Mouse (Mus musculus): ENCODE measurements at regions not wholly inside any gene's neighbourhood (a gene's known extent, or its start where the extent isn't known, plus 50 kb on each side); places are given as distances from the start of the nearest gene placed in this dataset.
A peak's percentile ranks its signal among the peaks of the same experiment; 100 is the strongest.
"Not testable (repeated sequence)": the region's sequence is repeated elsewhere in the genome, so short reads cannot be mapped to it uniquely, and the experiment has no call there.

DNA sequence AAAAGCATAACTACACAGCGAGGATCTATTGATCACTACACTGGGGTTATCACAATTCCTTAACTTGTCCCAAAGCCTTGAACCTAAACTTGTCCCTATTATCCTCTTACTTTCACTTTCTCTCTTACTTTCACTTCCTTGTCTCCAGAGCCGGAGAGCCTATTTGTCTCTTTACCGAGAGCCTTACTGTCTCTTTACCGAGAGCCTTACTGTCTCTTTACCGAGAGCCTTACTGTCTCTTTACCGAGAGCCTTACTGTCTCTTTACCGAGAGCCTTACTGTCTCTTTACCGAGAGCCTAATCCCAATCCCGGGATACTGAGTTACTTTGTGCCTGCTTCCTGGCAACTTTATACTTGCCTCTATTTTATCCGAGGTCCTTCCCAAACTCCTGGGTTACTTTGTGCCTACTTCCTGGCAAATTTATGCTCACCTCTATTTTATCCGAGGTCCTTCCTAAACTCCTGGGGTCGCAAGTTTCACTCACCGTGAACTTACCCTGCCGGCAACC is 335.3 kb upstream of the Ccng1 start:
- DNase-seq (ENCODE audit: low spot score): not testable (repeated sequence)

DNA sequence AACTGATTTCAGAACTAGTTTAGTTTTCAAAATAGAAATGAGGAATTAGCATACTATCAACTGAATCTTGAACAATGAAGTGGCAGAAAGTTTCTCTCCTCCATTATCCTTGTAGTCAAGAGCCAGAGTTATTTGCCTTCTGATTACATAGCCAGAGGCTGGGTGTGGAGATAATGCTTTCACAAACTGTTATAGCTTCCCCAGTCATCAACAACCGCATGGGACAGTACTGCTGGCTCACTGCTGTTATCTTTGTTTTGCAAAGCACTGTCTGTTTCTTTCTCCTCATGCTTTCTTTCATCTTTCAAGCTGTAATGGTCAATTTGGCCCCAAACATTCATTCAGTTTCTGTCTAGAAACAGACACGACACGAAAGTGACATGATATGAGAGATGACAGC is 308.5 kb upstream of the Ccng1 start:
- DNase-seq (ENCODE audit: low spot score): no peak

DNA sequence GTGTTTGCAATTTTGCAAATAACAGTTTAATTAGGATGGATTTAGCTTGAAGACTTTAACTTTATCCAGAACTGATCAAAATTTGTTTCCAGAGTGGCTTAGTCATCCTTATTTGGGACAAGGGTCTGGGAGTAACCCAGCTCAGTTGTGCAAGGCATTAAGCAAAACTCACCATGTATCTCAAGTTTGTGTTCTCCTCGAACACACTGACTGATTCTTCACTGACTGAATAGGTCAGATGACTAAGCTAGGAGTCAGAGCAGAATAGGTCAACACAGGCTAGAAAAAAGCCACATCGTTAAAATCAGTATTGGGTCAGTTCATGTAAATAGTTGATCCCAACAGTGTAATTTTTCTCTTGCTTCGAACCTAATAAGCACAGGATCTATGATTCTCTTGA is 302.7 kb upstream of the Ccng1 start:
- DNase-seq (ENCODE audit: low spot score): no peak

DNA sequence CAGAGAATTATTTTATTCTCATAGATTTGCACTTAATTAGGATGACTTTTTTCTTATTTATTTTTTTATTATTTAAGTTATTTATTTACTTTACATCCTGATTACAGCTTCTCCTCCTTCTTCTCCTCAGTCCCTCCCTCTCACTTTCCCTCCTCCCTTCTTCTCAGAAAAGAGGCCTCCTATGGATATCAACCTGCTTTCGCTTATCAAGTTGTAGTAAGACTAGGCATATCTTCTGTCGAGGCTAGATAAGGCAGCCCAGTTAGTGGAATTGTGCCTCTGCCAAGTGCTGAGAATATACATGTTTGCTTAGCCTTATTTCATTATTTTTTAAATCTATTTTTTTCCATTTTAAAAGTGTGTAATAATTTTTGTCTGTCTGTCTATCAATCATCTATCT is 274.9 kb upstream of the Ccng1 start:
- DNase-seq (ENCODE audit: low spot score): no peak

DNA sequence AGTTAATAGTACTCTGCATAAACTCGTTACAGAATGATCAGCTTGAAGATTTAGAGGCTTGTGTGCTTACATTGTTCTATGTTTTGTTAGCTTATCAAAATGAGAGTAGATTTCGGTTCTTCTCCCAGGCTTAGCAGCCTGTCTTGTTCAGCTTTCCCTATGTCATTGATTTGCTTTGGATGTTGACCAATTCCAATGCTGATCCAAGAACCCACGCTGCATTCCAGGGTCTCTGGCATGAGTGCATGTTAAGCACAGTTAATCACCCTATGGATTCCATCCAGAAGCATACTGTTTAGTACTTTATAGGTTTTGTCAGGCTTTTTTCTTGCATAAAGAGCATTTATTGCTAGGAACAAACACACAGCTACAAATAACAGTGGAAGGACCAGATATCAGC is 255.0 kb upstream of the Ccng1 start:
- DNase-seq (ENCODE audit: low spot score): no peak

DNA sequence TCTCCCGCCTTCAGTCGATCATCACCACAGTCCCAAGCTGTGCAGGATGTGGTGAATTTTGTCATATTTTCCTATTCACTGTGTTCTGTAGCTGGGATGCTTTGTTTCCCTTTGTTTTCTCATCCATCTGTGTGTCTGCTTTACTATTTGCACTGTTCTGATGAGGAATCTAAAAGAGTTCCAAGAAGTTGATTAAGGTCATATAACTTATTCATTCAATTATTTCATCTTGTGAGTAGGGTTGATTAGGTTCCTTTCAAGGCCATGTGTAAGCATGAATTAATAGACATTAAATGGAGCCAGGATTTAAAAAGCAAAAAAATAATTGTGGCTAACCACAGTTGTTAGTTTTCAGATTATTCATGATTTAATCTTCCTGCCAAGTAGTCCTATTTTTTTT is 217.7 kb upstream of the Ccng1 start:
- DNase-seq (ENCODE audit: low spot score): no peak

DNA sequence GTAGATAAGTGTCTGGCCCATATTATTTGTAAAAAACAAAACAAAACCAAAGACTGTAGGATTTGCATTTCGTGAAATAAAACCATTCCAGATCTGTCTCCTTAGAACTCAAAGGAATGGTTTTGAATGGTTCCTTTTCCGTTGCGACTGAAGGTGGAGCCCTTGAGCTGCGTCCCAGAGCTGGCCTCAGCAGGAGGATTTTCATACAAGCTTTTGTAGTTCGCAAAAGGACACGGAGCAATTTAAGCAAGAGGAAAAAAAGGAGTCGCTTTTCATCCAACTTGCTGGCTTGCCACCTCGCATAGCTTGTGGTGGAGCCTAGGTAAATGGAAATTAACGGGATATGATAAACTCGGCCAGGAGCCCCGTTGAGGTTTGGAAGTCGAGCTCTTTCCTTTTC is 172.1 kb upstream of the Ccng1 start:
- peak; percentile 82 for DNase-seq (ENCODE audit: low spot score)

DNA sequence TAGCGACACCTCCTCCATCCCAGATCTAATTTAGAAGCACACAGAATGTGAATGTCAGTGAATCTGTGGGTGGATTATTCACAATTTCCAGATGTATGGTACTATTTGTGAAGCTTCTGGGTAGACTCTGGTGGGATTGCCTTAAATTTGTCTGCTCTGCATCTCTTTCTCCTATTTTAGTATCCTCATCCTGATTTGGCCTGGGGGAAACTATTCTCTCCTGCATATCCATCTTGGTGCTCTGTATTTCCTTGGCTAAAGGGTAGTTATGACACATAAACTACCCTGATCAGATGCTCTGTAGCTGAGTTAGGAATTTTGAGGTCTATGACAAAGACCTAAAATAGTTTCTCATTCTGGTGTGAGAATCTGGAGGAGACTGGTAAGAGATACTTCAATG is 136.4 kb upstream of the Ccng1 start:
- DNase-seq (ENCODE audit: low spot score): no peak

DNA sequence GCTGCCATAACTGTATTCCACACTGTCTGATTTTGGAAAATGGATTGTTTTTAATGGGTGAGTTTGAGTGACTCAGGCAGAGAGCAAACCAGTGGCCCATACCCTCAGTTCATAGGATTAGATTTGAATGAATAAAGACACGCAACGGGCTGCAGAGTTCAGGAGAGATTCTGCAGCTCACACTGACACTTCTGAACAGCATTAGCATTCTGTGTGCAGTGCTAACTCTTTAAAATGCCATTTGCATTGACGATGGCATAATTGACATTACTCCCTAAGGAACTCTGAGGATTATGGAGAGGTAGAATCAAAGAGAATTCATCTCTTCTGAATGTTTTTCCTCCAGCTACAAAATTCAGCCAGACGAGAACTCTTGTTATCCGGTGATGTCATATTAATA is 129.4 kb upstream of the Ccng1 start:
- DNase-seq (ENCODE audit: low spot score): no peak

DNA sequence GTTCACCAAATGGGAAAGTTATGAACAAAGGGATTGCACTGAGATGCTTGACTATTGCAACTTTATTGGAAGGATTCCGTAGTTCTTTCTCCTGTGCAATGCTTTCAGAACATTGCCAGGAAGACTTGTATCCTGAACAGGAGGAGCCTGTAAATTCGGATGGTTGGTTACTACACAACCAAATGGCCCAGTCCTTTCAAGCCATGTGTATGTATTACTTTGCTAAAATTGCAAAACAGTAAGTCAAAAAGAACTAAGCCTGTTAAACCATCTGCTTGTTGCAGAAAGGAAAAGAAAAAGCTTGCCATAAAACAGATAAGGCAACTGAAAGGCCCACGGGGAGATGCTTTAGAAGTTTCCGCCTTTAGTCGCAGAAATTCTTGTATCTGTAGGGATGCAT is 124.5 kb upstream of the Ccng1 start:
- DNase-seq (ENCODE audit: low spot score): no peak

DNA sequence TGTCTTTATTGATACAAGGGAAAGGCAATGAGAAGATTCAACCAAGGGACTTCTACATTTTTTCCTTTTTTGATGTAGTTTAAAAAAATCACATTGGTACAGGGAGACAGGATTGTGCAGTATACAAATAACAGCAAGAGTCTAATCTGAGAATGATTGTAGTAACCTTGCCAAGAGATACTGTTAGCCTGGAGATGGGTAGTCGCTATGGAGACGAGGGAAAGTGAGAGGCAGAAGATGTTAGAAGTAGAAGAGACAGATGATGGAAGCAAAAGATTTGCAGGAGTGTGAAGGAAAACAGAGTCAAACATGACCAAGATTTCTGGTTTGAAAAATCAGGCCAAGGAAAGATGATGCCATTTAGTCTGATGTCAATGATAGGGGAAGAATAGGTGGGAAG is 117.9 kb upstream of the Ccng1 start:
- no peak for DNase-seq (ENCODE audit: low spot score)

DNA sequence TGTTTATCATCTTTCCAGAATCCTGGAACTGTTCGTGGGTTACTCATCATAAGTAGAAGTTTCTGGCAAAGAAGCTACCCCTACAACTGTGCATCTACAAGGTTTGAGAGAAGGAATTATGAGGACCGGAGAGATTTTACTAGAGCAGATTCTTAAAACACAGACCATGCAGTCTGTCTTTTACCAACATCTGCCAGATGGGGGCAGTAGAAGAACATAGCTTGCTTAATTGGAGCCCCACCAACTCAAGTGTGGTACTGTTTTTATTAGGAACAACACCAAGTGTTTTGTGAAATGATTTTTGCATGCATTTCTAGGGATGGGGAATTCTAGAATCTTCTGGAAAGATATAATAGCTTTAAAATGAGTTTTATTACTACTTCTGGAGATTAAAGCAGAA is 110.6 kb upstream of the Ccng1 start:
- DNase-seq (ENCODE audit: low spot score): peak; percentile 79

DNA sequence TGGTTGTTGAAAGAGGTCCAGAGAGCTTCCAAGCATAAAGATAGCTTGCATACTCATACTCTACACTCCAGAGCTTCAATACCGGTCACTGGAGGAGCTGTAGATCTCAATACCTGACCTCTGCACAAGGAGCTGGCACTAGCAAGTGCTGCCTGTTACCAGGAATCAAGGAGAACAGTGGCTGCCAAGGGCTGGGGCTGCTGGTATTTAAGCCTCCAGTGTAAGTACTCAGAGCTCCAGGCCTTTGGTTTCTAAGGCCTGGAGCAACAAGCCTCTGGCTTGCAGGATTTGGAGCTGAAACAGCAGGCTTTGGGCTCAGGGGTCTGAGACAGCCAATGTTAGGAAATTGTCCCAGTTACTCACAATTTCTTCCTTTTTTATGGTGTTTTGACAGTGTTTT is 96.2 kb upstream of the Ccng1 start:
- no peak for DNase-seq (ENCODE audit: low spot score)

DNA sequence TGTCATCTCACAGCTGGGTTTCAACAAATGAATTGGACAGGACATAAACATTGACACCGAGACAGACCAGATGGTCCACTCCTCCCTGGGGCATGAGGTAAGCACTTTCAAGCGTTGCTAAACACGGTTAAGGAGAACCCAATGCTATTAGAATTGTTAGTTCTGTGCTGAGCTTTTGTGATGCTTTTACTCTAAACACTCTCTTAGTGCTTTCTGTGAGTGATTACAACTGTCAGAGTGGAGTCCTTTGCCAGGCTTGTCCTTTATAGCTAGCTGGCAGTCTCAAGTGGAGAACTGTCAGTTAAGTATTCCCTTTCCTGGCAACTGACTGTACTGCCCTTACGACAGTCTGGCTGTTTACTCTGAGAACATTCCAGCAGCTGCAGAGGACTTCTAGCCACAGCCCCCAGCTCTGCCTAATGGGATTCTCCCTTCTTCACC is 95.6 kb upstream of the Ccng1 start:
- no peak for DNase-seq (ENCODE audit: low spot score)

DNA sequence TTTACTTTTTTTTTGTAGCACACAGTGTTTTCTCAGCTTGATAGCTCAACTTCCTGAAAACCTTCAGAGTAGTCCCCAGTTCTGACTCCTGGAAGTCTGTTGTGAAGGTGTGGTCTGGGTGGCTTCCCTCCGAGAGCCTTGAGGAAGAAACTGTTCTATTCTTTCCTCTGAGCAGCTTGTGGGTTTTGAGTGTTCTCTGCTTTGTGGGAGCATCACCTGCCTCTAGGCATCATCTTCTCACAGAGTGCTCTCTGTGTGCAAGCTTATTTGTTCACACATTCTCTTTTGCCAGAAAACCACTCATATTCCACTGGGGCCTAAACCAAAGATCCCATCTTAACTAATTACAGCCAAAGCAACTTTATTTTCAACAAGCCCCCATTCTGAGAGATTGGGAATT is 91.5 kb upstream of the Ccng1 start:
- no peak for DNase-seq (ENCODE audit: low spot score)

DNA sequence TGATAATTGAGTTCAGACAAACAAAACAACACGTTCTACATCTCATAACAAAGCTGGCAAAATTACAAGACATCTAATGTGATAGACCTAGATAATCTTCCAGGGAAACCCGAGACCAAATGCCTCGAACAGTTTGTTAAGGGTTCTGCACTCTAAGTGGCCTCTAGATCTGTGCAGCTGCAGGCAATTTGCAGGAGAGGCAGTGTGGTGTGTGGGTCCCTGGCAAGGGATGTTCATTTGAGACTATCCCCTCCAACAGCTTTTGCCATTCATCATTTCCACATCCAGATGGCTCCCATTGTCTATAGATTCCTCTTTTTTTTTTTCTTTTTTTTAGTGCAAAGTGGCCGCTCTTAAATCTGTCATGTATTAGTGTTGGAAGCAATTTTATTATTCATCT is 80.3 kb upstream of the Ccng1 start:
- DNase-seq (ENCODE audit: low spot score): no peak

Data from retina, embryonic 14.5 days (tissue).